Mouse (Mus musculus): ENCODE measurements around the gene Tll1. TPM values are rescaled to one million over a fixed set of nuclear protein-coding genes. Genes with fewer than 3 reads are reported as not detected.
A peak's percentile ranks its signal among the peaks of the same experiment; 100 is the strongest.

Tll1 gene
- polyA plus RNA-seq (2014; fragmentation: Nextera tagmentation; extraction: Ambion mirVana), result 1.7 TPM in 2 replicates

DNA sequence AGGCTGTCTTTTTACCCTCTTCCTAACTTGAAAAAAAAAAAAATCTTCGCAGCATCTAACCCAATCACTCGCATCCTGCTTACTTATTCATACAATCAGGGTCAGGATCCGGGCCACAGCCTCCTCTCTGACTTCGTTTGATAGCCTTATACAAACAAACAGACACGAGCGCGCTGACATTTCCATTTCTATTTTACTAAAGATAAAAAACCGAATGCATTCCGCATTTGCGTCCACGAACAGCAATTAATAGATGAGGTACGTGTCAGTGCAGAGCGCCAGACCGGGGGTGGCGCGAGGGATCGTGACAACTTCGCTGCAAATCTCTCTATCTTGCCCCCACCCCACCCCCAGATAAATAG lies at the start of gene Tll1:
Gene Tll1, minus strand, starts transcription at position 248 of the 362 bp plus-strand sequence.
- Histone ChIP-seq H3K4me1 (ENCODE audit: control insufficient read depth, insufficient read depth, low read length) (peaks cover 5% of the 10 kb centered on the region), H3K27ac (replicated peaks; ENCODE audit: low read depth, low read length) (no peak within 1 kb of the TSS), H3K4me2 (ENCODE audit: low read depth, severe bottlenecking) (peak within 1 kb of the TSS; percentile 94), H3K4me3 (ENCODE audit: low read depth, low read length) (peak within 1 kb of the TSS; percentile 57), H3K9me3 (ENCODE audit: control insufficient read depth, low read length) (no peaks in the 10 kb centered on the region), H3K36me3 (ENCODE audit: control insufficient read depth, insufficient read depth, low read length) (no peaks in the 10 kb centered on the region), H3K9ac (ENCODE audit: low read length) (peak within 1 kb of the TSS; percentile 61), H3K27me3 (ENCODE audit: control insufficient read depth, insufficient read depth, low read length) (peaks cover 4% of the 10 kb centered on the region; the same call in 1 of the 2 replicates)
- WGBS, result under 1% methylated on average over 18 of the region's 18 CpGs
- DNase-seq (ENCODE audit: low spot score) (peak; percentile 45), ATAC-seq (ENCODE audit: insufficient number of reproducible peaks, low FRiP score, low TSS enrichment, low read depth) (no peak)

DNA sequence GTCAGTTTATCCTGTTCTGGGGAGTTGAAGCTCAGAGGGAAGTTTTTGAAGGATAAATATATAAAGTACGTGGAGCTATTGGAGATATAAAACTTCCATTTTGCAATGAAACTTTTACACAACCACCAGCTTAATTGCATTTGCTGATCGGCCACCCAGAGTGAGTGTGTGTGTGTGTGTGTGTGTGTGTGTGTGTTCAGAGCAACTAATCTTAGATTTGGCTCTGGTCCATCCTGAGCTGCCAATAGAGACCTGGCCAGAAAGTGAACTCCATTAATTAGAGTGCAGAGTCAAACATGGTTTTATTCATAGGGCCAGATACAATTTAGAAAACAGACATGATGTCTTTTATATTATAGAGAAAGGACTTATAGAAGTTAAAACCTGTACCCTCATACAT lies 32.6 kb upstream of the Tll1 start:
- ATAC-seq (ENCODE audit: insufficient number of reproducible peaks, low FRiP score, low TSS enrichment, low read depth), result no peak

DNA sequence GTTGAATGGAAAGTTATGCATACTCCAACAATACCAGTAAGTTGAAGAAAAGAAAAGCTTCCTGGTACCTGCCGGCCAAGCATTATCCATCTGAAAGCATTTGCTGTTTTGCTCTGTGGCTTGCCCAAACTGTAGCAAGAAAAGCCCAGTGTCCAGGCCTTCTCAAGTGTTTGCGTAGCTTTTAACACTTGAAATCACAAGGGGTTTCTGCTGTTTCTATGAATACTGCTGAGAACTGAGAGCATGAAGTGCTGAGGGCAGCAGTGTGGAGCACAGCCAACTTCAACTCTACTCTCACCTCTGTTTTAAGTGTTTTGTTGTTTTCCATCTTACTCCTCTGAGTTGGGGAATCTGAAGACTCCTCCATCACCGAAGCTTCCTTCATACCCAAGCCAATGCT lies 15.5 kb upstream of the Tll1 start:
- no peaks in the 10 kb centered on the region for H3K4me1 ChIP-seq (ENCODE audit: control insufficient read depth, insufficient read depth, low read length)
- H3K36me3 ChIP-seq (ENCODE audit: control insufficient read depth, insufficient read depth, low read length), result no peaks in the 10 kb centered on the region
- ATAC-seq (ENCODE audit: insufficient number of reproducible peaks, low FRiP score, low TSS enrichment, low read depth) (no peak), DNase-seq (ENCODE audit: low spot score) (no peak)
- no peak overlapping the region for H3K4me2 ChIP-seq (ENCODE audit: low read depth, severe bottlenecking)
- H3K27me3 ChIP-seq (ENCODE audit: control insufficient read depth, insufficient read depth, low read length), result no peaks in the 10 kb centered on the region
- 94% methylated on average over 3 of the region's 3 CpGs for WGBS
- H3K27ac ChIP-seq (replicated peaks; ENCODE audit: low read depth, low read length), result no peak overlapping the region
- no peak overlapping the region for H3K4me3 ChIP-seq (ENCODE audit: low read depth, low read length)
- H3K9me3 ChIP-seq (ENCODE audit: control insufficient read depth, low read length), result no peaks in the 10 kb centered on the region
- no peak overlapping the region for H3K9ac ChIP-seq (ENCODE audit: low read length)

More for the DNA sequence above, 32.6 kb upstream of the Tll1 start:
- H3K9ac ChIP-seq (ENCODE audit: low read length), result no peak overlapping the region
- H3K27ac ChIP-seq (replicated peaks; ENCODE audit: low read depth, low read length), result no peak overlapping the region
- DNase-seq (ENCODE audit: low spot score), result no peak
- no peaks in the 10 kb centered on the region for H3K27me3 ChIP-seq (ENCODE audit: control insufficient read depth, insufficient read depth, low read length)
- H3K9me3 ChIP-seq (ENCODE audit: control insufficient read depth, low read length), result no peaks in the 10 kb centered on the region
- no peak overlapping the region for H3K4me2 ChIP-seq (ENCODE audit: low read depth, severe bottlenecking)
- no peak overlapping the region for H3K4me3 ChIP-seq (ENCODE audit: low read depth, low read length)
- no peaks in the 10 kb centered on the region for H3K36me3 ChIP-seq (ENCODE audit: control insufficient read depth, insufficient read depth, low read length)
- H3K4me1 ChIP-seq (ENCODE audit: control insufficient read depth, insufficient read depth, low read length), result no peaks in the 10 kb centered on the region
- WGBS, result 81% methylated on average over 2 of the region's 2 CpGs

DNA sequence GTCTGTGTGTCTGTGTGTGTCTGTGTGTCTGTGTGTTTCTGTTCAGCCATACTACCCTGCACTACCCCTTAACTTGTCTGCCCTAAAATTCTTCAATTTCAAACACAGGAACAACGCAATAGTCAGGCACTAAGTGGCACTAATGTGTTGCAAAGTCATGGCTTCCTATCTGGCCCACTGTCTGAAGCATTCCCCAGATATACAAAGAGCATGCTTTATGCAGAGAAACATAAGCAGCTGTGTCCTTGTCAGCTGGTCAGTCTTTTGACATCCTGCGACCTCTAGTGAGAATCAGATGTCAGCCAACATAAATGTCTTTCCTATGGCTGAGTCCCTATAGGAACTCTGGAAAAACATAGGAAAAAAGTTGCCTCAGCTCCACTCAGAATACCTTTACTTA lies 11.6 kb upstream of the Tll1 start:
- Histone ChIP-seq H3K4me2 (ENCODE audit: low read depth, severe bottlenecking) (no peak overlapping the region), H3K36me3 (ENCODE audit: control insufficient read depth, insufficient read depth, low read length) (no peaks in the 10 kb centered on the region), H3K4me1 (ENCODE audit: control insufficient read depth, insufficient read depth, low read length) (peaks cover 4% of the 10 kb centered on the region; the same call in 1 of the 2 replicates), H3K9me3 (ENCODE audit: control insufficient read depth, low read length) (no peaks in the 10 kb centered on the region), H3K27me3 (ENCODE audit: control insufficient read depth, insufficient read depth, low read length) (no peaks in the 10 kb centered on the region), H3K9ac (ENCODE audit: low read length) (no peak overlapping the region), H3K27ac (replicated peaks; ENCODE audit: low read depth, low read length) (no peak overlapping the region), H3K4me3 (ENCODE audit: low read depth, low read length) (no peak overlapping the region)
- WGBS, result 59% methylated on average over 2 of the region's 2 CpGs
- ATAC-seq (ENCODE audit: insufficient number of reproducible peaks, low FRiP score, low TSS enrichment, low read depth), result no peak
- no peak for DNase-seq (ENCODE audit: low spot score)

DNA sequence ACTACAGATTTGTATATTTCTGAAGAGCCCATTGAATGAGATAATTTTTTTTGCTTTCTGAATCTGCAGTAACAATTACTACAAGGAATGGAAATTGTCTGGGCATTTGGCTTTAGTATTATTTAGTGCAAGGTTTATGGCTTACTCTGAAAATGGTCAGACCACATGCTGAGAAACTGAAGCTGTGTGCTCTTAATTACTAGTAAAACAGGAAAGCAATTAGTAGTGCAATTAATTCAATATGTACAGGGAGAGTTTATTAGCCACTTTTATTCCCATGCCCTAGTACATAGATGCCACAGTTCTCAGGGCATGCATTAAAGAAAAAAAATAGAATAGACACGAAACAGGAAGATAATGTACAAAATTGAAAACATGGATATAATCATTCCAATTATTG lies 10.2 kb upstream of the Tll1 start:
- Histone ChIP-seq H3K4me2 (ENCODE audit: low read depth, severe bottlenecking) (no peak overlapping the region), H3K27ac (replicated peaks; ENCODE audit: low read depth, low read length) (no peak overlapping the region), H3K27me3 (ENCODE audit: control insufficient read depth, insufficient read depth, low read length) (no peaks in the 10 kb centered on the region), H3K4me1 (ENCODE audit: control insufficient read depth, insufficient read depth, low read length) (peaks cover 4% of the 10 kb centered on the region; the same call in 1 of the 2 replicates), H3K9ac (ENCODE audit: low read length) (no peak overlapping the region), H3K9me3 (ENCODE audit: control insufficient read depth, low read length) (peaks cover 3% of the 10 kb centered on the region; the same call in 1 of the 2 replicates), H3K4me3 (ENCODE audit: low read depth, low read length) (no peak overlapping the region), H3K36me3 (ENCODE audit: control insufficient read depth, insufficient read depth, low read length) (no peaks in the 10 kb centered on the region)
- WGBS, result 22% methylated on average over 1 of the region's 1 CpGs
- ATAC-seq (ENCODE audit: insufficient number of reproducible peaks, low FRiP score, low TSS enrichment, low read depth), result no peak
- no peak for DNase-seq (ENCODE audit: low spot score)

DNA sequence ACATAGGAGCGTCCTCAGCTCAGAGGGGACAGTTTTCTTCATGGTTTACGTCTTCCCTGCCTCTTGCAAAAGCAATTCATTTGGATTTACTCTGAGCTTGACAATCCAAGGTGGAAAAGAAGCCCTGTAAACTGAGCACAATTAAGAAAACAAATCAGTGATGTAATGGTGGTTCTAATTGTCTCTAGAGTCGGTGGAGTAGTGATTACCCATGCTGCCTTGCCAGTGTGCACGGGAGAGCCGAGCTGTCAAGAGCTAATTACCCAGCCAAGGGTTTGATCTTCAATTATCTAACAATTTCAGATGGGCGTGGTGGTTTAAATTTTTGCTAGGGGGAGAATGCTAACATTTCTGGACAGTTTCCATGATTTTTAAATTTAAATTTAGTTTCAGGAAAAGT lies 9.3 kb upstream of the Tll1 start:
- Histone ChIP-seq H3K27me3 (ENCODE audit: control insufficient read depth, insufficient read depth, low read length) (no peaks in the 10 kb centered on the region), H3K4me3 (ENCODE audit: low read depth, low read length) (no peak overlapping the region), H3K9me3 (ENCODE audit: control insufficient read depth, low read length) (peaks cover 3% of the 10 kb centered on the region; the same call in 1 of the 2 replicates), H3K4me1 (ENCODE audit: control insufficient read depth, insufficient read depth, low read length) (peaks cover 4% of the 10 kb centered on the region; the same call in 1 of the 2 replicates), H3K36me3 (ENCODE audit: control insufficient read depth, insufficient read depth, low read length) (no peaks in the 10 kb centered on the region), H3K4me2 (ENCODE audit: low read depth, severe bottlenecking) (peak overlapping the region; percentile 8; the same call in 1 of the 2 replicates), H3K27ac (replicated peaks; ENCODE audit: low read depth, low read length) (no peak overlapping the region), H3K9ac (ENCODE audit: low read length) (no peak overlapping the region)
- ATAC-seq (ENCODE audit: insufficient number of reproducible peaks, low FRiP score, low TSS enrichment, low read depth) (no peak), DNase-seq (ENCODE audit: low spot score) (peak; percentile 21)
- 10% methylated on average over 6 of the region's 6 CpGs for WGBS

DNA sequence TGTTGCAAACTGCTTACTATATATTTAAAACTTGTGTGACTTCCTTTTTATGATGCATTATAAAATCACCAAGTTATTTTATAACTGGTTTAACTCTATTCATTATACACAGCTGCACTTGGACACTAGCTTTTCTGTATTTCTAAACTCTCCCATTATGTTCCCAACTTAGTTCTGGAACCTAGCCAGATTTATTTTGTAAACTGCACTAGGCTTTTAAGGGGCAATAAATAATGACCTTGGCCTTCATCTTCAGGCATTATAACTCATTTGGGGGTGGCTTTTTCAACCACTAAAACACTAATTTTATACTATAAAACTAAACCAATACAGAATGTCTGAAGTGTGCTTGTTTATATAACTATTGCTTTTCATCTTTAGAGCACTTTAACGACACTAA lies 8.8 kb upstream of the Tll1 start:
- peak; percentile 34; the same call in 1 of the 2 replicates for ATAC-seq (ENCODE audit: insufficient number of reproducible peaks, low FRiP score, low TSS enrichment, low read depth)
- H3K4me2 ChIP-seq (ENCODE audit: low read depth, severe bottlenecking), result no peak overlapping the region; the same call in 1 of the 2 replicates

DNA sequence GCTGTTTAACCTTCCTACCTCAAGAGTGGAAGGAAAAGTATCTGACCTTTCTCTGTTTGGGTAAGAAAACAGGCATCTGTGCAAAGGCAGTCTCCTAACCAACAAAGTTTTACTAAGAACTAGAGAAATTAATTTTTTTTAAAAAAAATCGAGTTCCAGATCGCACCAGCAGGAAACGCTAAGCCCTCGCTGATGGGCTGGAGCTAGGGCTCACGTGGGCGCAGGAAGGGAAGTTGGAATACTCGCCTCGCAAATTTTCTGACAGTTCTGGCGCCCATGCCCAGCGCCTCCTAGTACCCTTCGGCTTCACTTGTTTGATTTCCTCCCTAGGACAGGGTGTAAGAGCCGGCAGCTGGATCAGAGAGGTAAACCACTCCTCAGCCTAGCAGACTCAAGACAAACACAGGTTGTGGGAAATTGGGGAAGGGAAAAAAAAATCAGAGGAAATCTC lies 365 bp upstream of the Tll1 start:
- H3K4me3 ChIP-seq (ENCODE audit: low read depth, low read length), result peak overlapping the region; percentile 57
- no peaks in the 10 kb centered on the region for H3K9me3 ChIP-seq (ENCODE audit: control insufficient read depth, low read length)
- WGBS, result 0% methylated on average over 12 of the region's 12 CpGs
- H3K27me3 ChIP-seq (ENCODE audit: control insufficient read depth, insufficient read depth, low read length), result peaks cover 4% of the 10 kb centered on the region; the same call in 1 of the 2 replicates
- no peak overlapping the region for H3K9ac ChIP-seq (ENCODE audit: low read length)
- peak; percentile 63 for DNase-seq (ENCODE audit: low spot score)
- peaks cover 5% of the 10 kb centered on the region for H3K4me1 ChIP-seq (ENCODE audit: control insufficient read depth, insufficient read depth, low read length)
- no peak for ATAC-seq (ENCODE audit: insufficient number of reproducible peaks, low FRiP score, low TSS enrichment, low read depth)
- H3K27ac ChIP-seq (replicated peaks; ENCODE audit: low read depth, low read length), result no peak overlapping the region
- H3K36me3 ChIP-seq (ENCODE audit: control insufficient read depth, insufficient read depth, low read length), result no peaks in the 10 kb centered on the region
- H3K4me2 ChIP-seq (ENCODE audit: low read depth, severe bottlenecking), result peak overlapping the region; percentile 94

More for the DNA sequence above, 8.8 kb upstream of the Tll1 start:
- Histone ChIP-seq H3K9ac (ENCODE audit: low read length) (no peak overlapping the region), H3K36me3 (ENCODE audit: control insufficient read depth, insufficient read depth, low read length) (no peaks in the 10 kb centered on the region), H3K27me3 (ENCODE audit: control insufficient read depth, insufficient read depth, low read length) (no peaks in the 10 kb centered on the region), H3K9me3 (ENCODE audit: control insufficient read depth, low read length) (peaks cover 3% of the 10 kb centered on the region; the same call in 1 of the 2 replicates), H3K4me1 (ENCODE audit: control insufficient read depth, insufficient read depth, low read length) (peaks cover 4% of the 10 kb centered on the region; the same call in 1 of the 2 replicates), H3K27ac (replicated peaks; ENCODE audit: low read depth, low read length) (no peak overlapping the region), H3K4me3 (ENCODE audit: low read depth, low read length) (no peak overlapping the region)
- WGBS, result 8% methylated on average over 1 of the region's 1 CpGs
- no peak for DNase-seq (ENCODE audit: low spot score)

All from limb, embryonic 11.5 days (tissue).